Mouse (Mus musculus) bone marrow macrophage, adult 2 months (primary cell): ENCODE measurements around the gene Zap70.

Experiments used
- CTCF ChIP-seq: IDR thresholded peaks from 2 replicates; pipeline ENCODE4 v1.5.1; 2012; ENCODE audit warnings: low read depth, mild to moderate bottlenecking, low read length, moderate library complexity
- POLR2A ChIP-seq: IDR thresholded peaks from 2 replicates; pipeline ENCODE4 v1.6.1; 2012; ENCODE audit warnings: mild to moderate bottlenecking, low read depth, low read length, borderline replicate concordance

GRCm38 (mm10) chr1:36760401-36760800 lies 1.2 kb upstream of the Zap70 start:
- TF ChIP-seq CTCF (no peak), POLR2A (no peak)
